Mouse (Mus musculus) lung, adult 2 months (tissue): Measurements from ENCODE around the gene Unc119b.
A peak's percentile ranks its signal among the peaks of the same experiment; 100 is the strongest.

Experiments used
- CTCF ChIP-seq: fragments of 200-500 bp; IDR thresholded peaks from 2 replicates; pipeline ENCODE4 v1.5.1; 2011; ENCODE audit warnings: mild to moderate bottlenecking, low read length, control low read depth; ENCODE audit not compliant: insufficient read depth
- POLR2A ChIP-seq: fragments of 200-500 bp; IDR thresholded peaks from 2 replicates; pipeline ENCODE4 v1.6.1; 2011; ENCODE audit warnings: low read depth, mild to moderate bottlenecking, control low read depth, low read length, borderline replicate concordance; ENCODE audit errors: extremely low read depth

- TF ChIP-seq CTCF (peak; percentile 52), POLR2A (no peak)
These were observed 58.5 kb downstream of the Unc119b start for GRCm38 (mm10) chr5:115076144-115076901.
